Mouse (Mus musculus): Measurements from ENCODE around the gene Ankrd60.

Gene Ankrd60

GRCm38 (mm10) chr2:173577669-173578557, at the start of gene Ankrd60:
Gene Ankrd60 (minus strand): TSS chr2:173578365.
- DNase-seq (ENCODE audit: low spot score), result peak; percentile 57

GRCm38 (mm10) chr2:173625786-173626185, 47.6 kb upstream of the Ankrd60 start:
- DNase-seq (ENCODE audit: low spot score), result peak; percentile 24

- peak; percentile 32 for DNase-seq (ENCODE audit: low spot score)
Observed at GRCm38 (mm10) chr2:173624667-173625066, 46.5 kb upstream of the Ankrd60 start.

GRCm38 (mm10) chr2:173622173-173622601, 44.0 kb upstream of the Ankrd60 start:
- DNase-seq (ENCODE audit: low spot score), result no peak

- no peak for DNase-seq (ENCODE audit: low spot score)
Observed at GRCm38 (mm10) chr2:173620645-173621044, 42.5 kb upstream of the Ankrd60 start.

- no peak for DNase-seq (ENCODE audit: low spot score)
Observed at GRCm38 (mm10) chr2:173619132-173619531, 41.0 kb upstream of the Ankrd60 start.

- DNase-seq (ENCODE audit: low spot score), result no peak
Observed at GRCm38 (mm10) chr2:173616156-173616555, 38.0 kb upstream of the Ankrd60 start.

GRCm38 (mm10) chr2:173615378-173616081, 37.4 kb upstream of the Ankrd60 start:
- DNase-seq (ENCODE audit: low spot score), result no peak

- no peak for DNase-seq (ENCODE audit: low spot score)
Observed at GRCm38 (mm10) chr2:173608020-173608958, 30.1 kb upstream of the Ankrd60 start.

- no peak for DNase-seq (ENCODE audit: low spot score)
Observed at GRCm38 (mm10) chr2:173606415-173606804, 28.2 kb upstream of the Ankrd60 start.

- DNase-seq (ENCODE audit: low spot score), result no peak
Observed at GRCm38 (mm10) chr2:173605713-173606414, 27.7 kb upstream of the Ankrd60 start.

GRCm38 (mm10) chr2:173601861-173602260, 23.7 kb upstream of the Ankrd60 start:
- no peak for DNase-seq (ENCODE audit: low spot score)

GRCm38 (mm10) chr2:173595374-173595781, 17.2 kb upstream of the Ankrd60 start:
- DNase-seq (ENCODE audit: low spot score), result no peak

GRCm38 (mm10) chr2:173594313-173595063, 16.3 kb upstream of the Ankrd60 start:
- no peak for DNase-seq (ENCODE audit: low spot score)

- DNase-seq (ENCODE audit: low spot score), result no peak
Observed at GRCm38 (mm10) chr2:173593841-173594240, 15.7 kb upstream of the Ankrd60 start.

GRCm38 (mm10) chr2:173592781-173593180, 14.6 kb upstream of the Ankrd60 start:
- no peak for DNase-seq (ENCODE audit: low spot score)

GRCm38 (mm10) chr2:173587411-173587810, 9.2 kb upstream of the Ankrd60 start:
- DNase-seq (ENCODE audit: low spot score), result no peak

- DNase-seq (ENCODE audit: low spot score), result peak; percentile 85
Observed at GRCm38 (mm10) chr2:173586118-173586968, 8.2 kb upstream of the Ankrd60 start.

- no peak for DNase-seq (ENCODE audit: low spot score)
Observed at GRCm38 (mm10) chr2:173585387-173586117, 7.4 kb upstream of the Ankrd60 start.

Data from testis, postnatal 10 days (tissue).